Mouse (Mus musculus) testis, adult 2 months (tissue): ENCODE results near the gene Cpvl. TPM values are rescaled to one million over a fixed set of nuclear protein-coding genes. Genes with fewer than 3 reads are reported as not detected.

Experiments used
- H3K27ac ChIP-seq: fragments of 200-500 bp; 2 replicates; pipeline ENCODE4 v1.5.1; 2012; ENCODE audit warnings: low read depth, low read length; ENCODE audit not compliant: control insufficient read depth, insufficient read depth
- H3K27me3 ChIP-seq: fragments of 200-500 bp; 2 replicates; pipeline ENCODE4 v1.6.1; 2012; ENCODE audit warnings: mild to moderate bottlenecking, low read length, moderate library complexity; ENCODE audit not compliant: control insufficient read depth, insufficient read depth
- H3K36me3 ChIP-seq: fragments of 200-500 bp; 2 replicates; pipeline ENCODE4 v1.6.1; 2012; ENCODE audit warnings: mild to moderate bottlenecking, low read length; ENCODE audit not compliant: control insufficient read depth, insufficient read depth
- H3K4me1 ChIP-seq: fragments of 200-500 bp; 2 replicates; pipeline ENCODE4 v1.6.1; 2012; ENCODE audit warnings: low read length; ENCODE audit not compliant: control insufficient read depth, insufficient read depth
- H3K4me3 ChIP-seq: fragments of 200-500 bp; 2 replicates; pipeline ENCODE4 v1.5.1; 2012; ENCODE audit warnings: low read depth, mild to moderate bottlenecking, low read length, moderate library complexity, mixed read lengths; ENCODE audit not compliant: control insufficient read depth
- CTCF ChIP-seq: fragments of 200-500 bp; IDR thresholded peaks from 2 replicates; pipeline ENCODE4 v1.5.1; 2012; ENCODE audit warnings: low read depth, mild to moderate bottlenecking, inconsistent platforms, low read length, moderate library complexity; ENCODE audit not compliant: control insufficient read depth, insufficient read depth, insufficient replicate concordance
- POLR2A ChIP-seq: fragments of 200-500 bp; IDR thresholded peaks from 2 replicates; pipeline ENCODE4 v1.6.1; 2012; ENCODE audit warnings: low read depth, mild to moderate bottlenecking, inconsistent platforms, low read length, moderate library complexity; ENCODE audit not compliant: control insufficient read depth
- polyA plus RNA-seq: library from polyadenylated mRNA; depleted of rRNA; stranded (reverse); fragments of >200 nt; gene quantifications from 2 replicates; pipeline ENCODE4 v1.2.3, GENCODE M21; 2012

The Cpvl gene
- polyA plus RNA-seq, 1 experiment, result 18.9 TPM

GRCm38 (mm10) chr6:53879567-53879966, 98.9 kb downstream of the Cpvl start:
- no peaks in the 10 kb centered on the region for H3K36me3 ChIP-seq
- no peak for TF ChIP-seq POLR2A
- TF ChIP-seq CTCF, result no peak
- H3K4me1 ChIP-seq, result 0 out of 2 replicates have a peak, but pooled peaks cover 2% of the 10 kb centered on the region
- no peak overlapping the region for H3K27ac ChIP-seq
- no peaks in the 10 kb centered on the region for H3K27me3 ChIP-seq
- H3K4me3 ChIP-seq, result no peak overlapping the region

GRCm38 (mm10) chr6:53874881-53875429, 103.5 kb downstream of the Cpvl start:
- Histone ChIP-seq H3K36me3 (no peaks in the 10 kb centered on the region), H3K4me1 (no peaks in the 10 kb centered on the region), H3K27ac (no peak overlapping the region), H3K27me3 (no peaks in the 10 kb centered on the region), H3K4me3 (no peak overlapping the region)
- TF ChIP-seq POLR2A, result no peak
- no peak for TF ChIP-seq CTCF

- H3K4me3 ChIP-seq, result no peak overlapping the region
- no peaks in the 10 kb centered on the region for H3K4me1 ChIP-seq
- H3K27me3 ChIP-seq, result no peaks in the 10 kb centered on the region
- H3K36me3 ChIP-seq, result no peaks in the 10 kb centered on the region
- no peak overlapping the region for H3K27ac ChIP-seq
- no peak for TF ChIP-seq POLR2A
- TF ChIP-seq CTCF, result no peak
Measured at GRCm38 (mm10) chr6:53871903-53872302, 106.6 kb downstream of the Cpvl start.

GRCm38 (mm10) chr6:53863011-53863410, 115.5 kb downstream of the Cpvl start:
- H3K4me1 ChIP-seq, result no peaks in the 10 kb centered on the region
- no peak overlapping the region for H3K27ac ChIP-seq
- no peaks in the 10 kb centered on the region for H3K27me3 ChIP-seq
- no peak overlapping the region for H3K4me3 ChIP-seq
- TF ChIP-seq CTCF (no peak), POLR2A (no peak)
- no peaks in the 10 kb centered on the region for H3K36me3 ChIP-seq

GRCm38 (mm10) chr6:53859106-53859505, 119.4 kb downstream of the Cpvl start:
- H3K4me3 ChIP-seq, result no peak overlapping the region
- H3K27ac ChIP-seq, result no peak overlapping the region
- no peaks in the 10 kb centered on the region for H3K27me3 ChIP-seq
- no peak for TF ChIP-seq CTCF
- TF ChIP-seq POLR2A, result no peak
- H3K4me1 ChIP-seq, result no peaks in the 10 kb centered on the region
- H3K36me3 ChIP-seq, result no peaks in the 10 kb centered on the region

GRCm38 (mm10) chr6:53857822-53858221, 120.6 kb downstream of the Cpvl start:
- no peak for TF ChIP-seq POLR2A
- TF ChIP-seq CTCF, result no peak
- Histone ChIP-seq H3K27me3 (no peaks in the 10 kb centered on the region), H3K4me3 (no peak overlapping the region), H3K4me1 (no peaks in the 10 kb centered on the region), H3K27ac (no peak overlapping the region), H3K36me3 (no peaks in the 10 kb centered on the region)

GRCm38 (mm10) chr6:53856775-53857174, 121.7 kb downstream of the Cpvl start:
- H3K27ac ChIP-seq, result no peak overlapping the region
- H3K36me3 ChIP-seq, result no peaks in the 10 kb centered on the region
- TF ChIP-seq CTCF (no peak), POLR2A (no peak)
- no peaks in the 10 kb centered on the region for H3K27me3 ChIP-seq
- no peaks in the 10 kb centered on the region for H3K4me1 ChIP-seq
- no peak overlapping the region for H3K4me3 ChIP-seq

- no peak overlapping the region for H3K27ac ChIP-seq
- no peaks in the 10 kb centered on the region for H3K36me3 ChIP-seq
- no peaks in the 10 kb centered on the region for H3K27me3 ChIP-seq
- TF ChIP-seq CTCF (no peak), POLR2A (no peak)
- no peak overlapping the region for H3K4me3 ChIP-seq
- no peaks in the 10 kb centered on the region for H3K4me1 ChIP-seq
Measured at GRCm38 (mm10) chr6:53854971-53855856, 123.3 kb downstream of the Cpvl start.
